Mouse (Mus musculus): ENCODE measurements around the gene Il5.

DNA sequence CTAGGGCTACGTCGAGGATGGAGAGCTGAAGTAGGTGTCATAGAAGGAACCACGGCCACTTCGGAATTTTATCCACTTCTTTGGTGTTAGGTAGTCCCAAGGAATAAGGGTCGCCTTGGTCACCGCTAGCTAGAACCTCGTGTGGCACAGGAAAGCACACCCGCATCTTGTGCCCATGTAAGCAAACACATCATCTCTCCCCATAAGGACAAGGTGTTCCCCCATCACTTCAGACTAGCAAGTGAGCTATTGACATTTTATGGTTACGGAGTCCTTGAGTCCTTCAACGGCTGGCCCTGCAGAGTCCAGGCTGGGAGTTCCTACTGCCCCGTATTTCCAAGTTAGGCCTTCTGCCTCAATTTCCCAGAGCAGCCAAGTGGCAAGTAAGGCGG, 48.6 kb downstream of the Il5 start:
- TF ChIP-seq GATA1 (IDR thresholded peaks at IDR 0.05; ENCODE audit: low read length) (no peak), TAL1 (IDR thresholded peaks at IDR 0.05; ENCODE audit: low read length) (no peak)
